ENCODE assay signal across 9 mouse cellular contexts in the genomic region with DNA sequence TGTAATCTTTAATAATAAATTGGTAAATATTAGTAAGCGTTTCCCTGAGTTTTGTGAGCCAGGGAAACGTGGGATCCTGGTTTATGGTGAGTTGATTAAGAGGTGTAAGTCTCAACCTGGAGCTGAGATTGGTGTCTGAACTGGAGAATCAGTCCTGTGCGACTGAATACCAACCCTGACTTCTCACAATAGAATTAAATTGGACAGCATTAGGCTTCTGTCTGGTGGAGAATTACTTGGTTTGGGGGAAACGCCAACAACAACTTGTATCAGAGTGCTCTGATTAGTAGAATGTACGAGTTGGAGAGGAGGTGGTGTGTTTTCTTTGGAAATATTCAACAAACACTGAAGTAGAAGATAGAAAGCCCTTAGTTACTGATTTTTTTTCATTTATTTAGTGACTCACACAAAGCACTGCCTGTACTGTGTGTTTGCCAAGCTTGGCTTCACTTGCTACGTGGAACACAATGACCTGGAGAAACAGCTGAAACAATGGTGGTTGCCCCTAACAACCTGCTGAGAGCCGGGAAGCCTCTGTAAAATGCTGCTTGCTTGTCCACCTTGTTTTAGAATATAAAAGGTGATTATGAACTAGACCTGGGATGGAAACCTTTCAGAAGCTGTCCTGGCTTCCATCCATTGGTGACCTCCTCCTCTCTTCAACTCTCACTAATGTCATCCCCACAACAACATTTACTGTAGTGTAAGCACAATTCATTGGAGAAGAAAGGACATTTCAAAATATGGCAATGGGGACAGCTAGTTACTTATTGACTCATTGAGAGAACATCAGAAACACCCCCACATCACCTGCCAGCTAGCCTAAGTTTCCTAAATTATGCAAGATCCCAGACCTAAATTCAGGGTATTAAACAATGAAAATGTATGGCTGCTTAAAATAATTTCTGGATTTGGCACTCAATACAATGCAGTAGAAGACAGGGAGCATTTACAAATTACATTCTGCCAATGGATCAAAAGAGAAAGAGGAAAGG.
DNase-seq lines count a peak whose midpoint lies in the region; ATAC-seq and TF ChIP-seq lines count a peak whose summit lies in the region.
"Had no signal": no experiment of that assay in that cellular context is flagged by ENCODE, and none has a peak within 500 bp of the region (broad histone marks: within the 10 kb centered on the region; RNA-seq: fewer than 3 reads in every experiment).

No protein-coding gene starts in this region.

- no peak overlapping the region for H3K4me2 ChIP-seq in hindbrain, embryonic 16.5 days (ENCODE audit: low read length)
- no peak overlapping the region for H3K4me2 ChIP-seq in neural tube, embryonic 15.5 days

- ATAC-seq in hindbrain, embryonic 16.5 days: peak; percentile 70; the same call in 1 of the 2 replicates
- no peak for ATAC-seq in neural tube, embryonic 15.5 days (ENCODE audit: low FRiP score)

- no peaks in the 10 kb centered on the region for H3K27me3 ChIP-seq in hindbrain, embryonic 16.5 days (replicated peaks; ENCODE audit: control insufficient read depth, insufficient read depth, low read length)
- H3K27me3 ChIP-seq in neural tube, embryonic 15.5 days (replicated peaks): no peaks in the 10 kb centered on the region
- no peaks in the 10 kb centered on the region for H3K27me3 ChIP-seq in kidney, adult 2 months (replicated peaks; ENCODE audit: control insufficient read depth, insufficient read depth, low read length)

- peak; percentile 45 for DNase-seq in embryo, embryonic 10.5 days (ENCODE audit: low spot score)
- no peak for DNase-seq in embryo, embryonic 11 days
- peak; percentile 1 for DNase-seq in lung, postnatal 10 days
- DNase-seq in lung, postnatal 4 days: no peak
- peak; percentile 40 for DNase-seq in skeletal muscle tissue, adult 2 months (ENCODE audit: low read depth, low spot score)
- DNase-seq in kidney, adult 2 months: no peak

- no peaks in the 10 kb centered on the region for H3K36me3 ChIP-seq in hindbrain, embryonic 16.5 days (ENCODE audit: control insufficient read depth, insufficient read depth, low read length)
- no peaks in the 10 kb centered on the region for H3K36me3 ChIP-seq in neural tube, embryonic 15.5 days
- no peaks in the 10 kb centered on the region for H3K36me3 ChIP-seq in kidney, adult 2 months (ENCODE audit: control insufficient read depth, insufficient read depth, low read length)

- no peak for TF ChIP-seq CTCF in kidney, adult 2 months (conservative IDR thresholded peaks at IDR 0.05; ENCODE audit: insufficient read depth, insufficient read length, low read depth, low read length)

- TF ChIP-seq POLR2A in kidney, adult 2 months (IDR thresholded peaks at IDR 0.05; ENCODE audit: low read depth, low read length): no peak

- 38% methylated on average over 7 of the region's 7 CpGs for WGBS in hindbrain, embryonic 16.5 days
- WGBS in neural tube, embryonic 15.5 days: 46% methylated on average over 7 of the region's 7 CpGs
- WGBS in kidney, adult 2 months: 62% methylated on average over 7 of the region's 7 CpGs

- H3K27ac ChIP-seq in hindbrain, embryonic 16.5 days (ENCODE audit: low read depth, low read length): no peak overlapping the region
- H3K27ac ChIP-seq in neural tube, embryonic 15.5 days (replicated peaks): no peak overlapping the region
- no peak overlapping the region for H3K27ac ChIP-seq in kidney, adult 2 months (ENCODE audit: insufficient read depth, low read depth, low read length)

- no peaks in the 10 kb centered on the region for H3K9me3 ChIP-seq in hindbrain, embryonic 16.5 days (ENCODE audit: control insufficient read depth, low read length)
- no peaks in the 10 kb centered on the region for H3K9me3 ChIP-seq in neural tube, embryonic 15.5 days (replicated peaks)

- H3K9ac ChIP-seq in hindbrain, embryonic 16.5 days (ENCODE audit: low read depth, low read length): no peak overlapping the region
- H3K9ac ChIP-seq in neural tube, embryonic 15.5 days (replicated peaks): no peak overlapping the region

- no peak overlapping the region for H3K4me3 ChIP-seq in hindbrain, embryonic 16.5 days (ENCODE audit: low read length)
- H3K4me3 ChIP-seq in neural tube, embryonic 15.5 days (replicated peaks): no peak overlapping the region
- H3K4me3 ChIP-seq in kidney, adult 2 months (ENCODE audit: insufficient read depth, low read depth, low read length): no peak overlapping the region
- H3K4me3 ChIP-seq: myocyte had no signal

- no peaks in the 10 kb centered on the region for H3K4me1 ChIP-seq in hindbrain, embryonic 16.5 days (ENCODE audit: control insufficient read depth, insufficient read depth, low read depth, low read length)
- no peaks in the 10 kb centered on the region for H3K4me1 ChIP-seq in neural tube, embryonic 15.5 days
- no peaks in the 10 kb centered on the region for H3K4me1 ChIP-seq in kidney, adult 2 months (ENCODE audit: control insufficient read depth, insufficient read depth, low read length)

Comparison
In these comparisons a context has a peak if more than half of its experiments do, and no peak if none do; other contexts are left out.
1. DNase-seq: peak in embryo, embryonic 10.5 days (single experiment), lung, postnatal 10 days (single experiment) and skeletal muscle tissue, adult 2 months (single experiment); none in embryo, embryonic 11 days (single experiment), lung, postnatal 4 days (0 of 2) and kidney, adult 2 months (single experiment).